Mouse (Mus musculus): ENCODE measurements around the gene Kcnh7.

DNA sequence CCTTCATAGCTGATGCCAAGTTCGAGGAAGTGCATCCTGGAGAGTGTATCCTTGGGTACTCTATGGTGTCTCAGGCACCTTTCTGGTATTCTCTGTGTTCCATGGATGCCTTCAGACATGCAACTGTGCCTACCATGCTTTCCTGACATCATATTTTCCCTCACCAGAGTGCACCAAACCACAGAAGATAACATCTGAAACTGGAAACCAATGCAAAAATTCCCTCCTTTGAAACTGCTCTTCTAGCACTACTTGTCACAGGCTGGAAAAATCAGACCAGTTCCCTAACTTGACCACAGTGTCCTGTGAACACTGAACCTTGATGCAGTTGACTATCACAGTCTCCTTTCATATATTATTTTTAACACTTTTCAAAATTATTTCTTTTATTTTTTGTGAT is 474.5 kb downstream of the Kcnh7 start:
- TF ChIP-seq GATA1 (IDR thresholded peaks at IDR 0.05; ENCODE audit: borderline replicate concordance, low read length) (no peak), FLI1 (IDR thresholded peaks at IDR 0.05; ENCODE audit: low read length) (no peak)
